Mouse (Mus musculus) liver, embryonic 15.5 days (tissue): ENCODE measurements around the gene Sult4a1. TPM values are rescaled to one million over a fixed set of nuclear protein-coding genes. Genes with fewer than 3 reads are reported as not detected.

Source experiments
- ATAC-seq: fragments of 200-750 bp; cut with Nextera tagmentation; 2 replicates; pipeline ENCODE4 v1.8.0; 2017; ENCODE audit warnings: moderate number of reproducible peaks, mild to moderate bottlenecking, moderate library complexity; ENCODE audit not compliant: insufficient read depth
- H3K27ac ChIP-seq: fragments of 300-500 bp; sonication (generic); replicated peaks from 2 replicates; pipeline ENCODE4 v1.5.1; 2015; ENCODE audit warnings: mild to moderate bottlenecking, inconsistent platforms
- H3K27me3 ChIP-seq: fragments of 300-500 bp; sonication (generic); 2 replicates; pipeline ENCODE4 v1.6.1; 2015; ENCODE audit warnings: mild to moderate bottlenecking, inconsistent platforms
- H3K36me3 ChIP-seq: fragments of 300-500 bp; sonication (generic); replicated peaks from 2 replicates; pipeline ENCODE4 v1.6.1; 2015; ENCODE audit warnings: moderate library complexity, mild to moderate bottlenecking, inconsistent platforms
- H3K4me1 ChIP-seq: fragments of 300-500 bp; sonication (generic); replicated peaks from 2 replicates; pipeline ENCODE4 v1.6.1; 2015; ENCODE audit warnings: inconsistent platforms
- H3K4me2 ChIP-seq: fragments of 300-500 bp; sonication (generic); 2 replicates; pipeline ENCODE4 v1.6.1; 2015; ENCODE audit warnings: moderate library complexity, mild to moderate bottlenecking, inconsistent platforms
- H3K4me3 ChIP-seq: fragments of 300-500 bp; sonication (generic); replicated peaks from 2 replicates; pipeline ENCODE4 v1.5.1; 2015; ENCODE audit warnings: mild to moderate bottlenecking, inconsistent platforms
- H3K9ac ChIP-seq: fragments of 300-500 bp; sonication (generic); 2 replicates; pipeline ENCODE4 v1.6.1; 2015; ENCODE audit warnings: moderate library complexity, mild to moderate bottlenecking, inconsistent platforms
- H3K9me3 ChIP-seq: fragments of 300-500 bp; sonication (generic); replicated peaks from 2 replicates; pipeline ENCODE4 v1.6.1; 2016; ENCODE audit warnings: inconsistent platforms
- WGBS: fragments of 180-500 bp; shearing (Covaris S2); methylation state at CpG from one replicate; pipeline ENCODE4 v1.1.7; 2015; ENCODE audit warnings: mixed read lengths; ENCODE audit not compliant: insufficient replicate concordance; 5-methylcytosine and 5-hydroxymethylcytosine counted together
- polyA plus RNA-seq: library from polyadenylated mRNA; unstranded; fragments of >200 nt; fragmentation: Nextera tagmentation; extraction: Ambion mirVana; gene quantifications from 2 replicates; pipeline ENCODE4 v1.2.1, GENCODE M21; 2015

Sult4a1 gene
- polyA plus RNA-seq, 1 experiment from 2014 or later: 0.06 TPM

GRCm38 (mm10) chr15:84070116-84070676 lies 35.4 kb downstream of the Sult4a1 start:
- H3K27me3 ChIP-seq: peaks cover 65% of the 10 kb centered on the region
- H3K27ac ChIP-seq: no peak overlapping the region
- 3% methylated on average over 13 of the region's 13 CpGs for WGBS
- H3K36me3 ChIP-seq: no peaks in the 10 kb centered on the region
- H3K4me1 ChIP-seq: no peaks in the 10 kb centered on the region
- H3K4me2 ChIP-seq: no peak overlapping the region
- ATAC-seq: no peak
- H3K4me3 ChIP-seq: no peak overlapping the region
- H3K9me3 ChIP-seq: 0 out of 2 replicates have a peak, but pooled peaks cover 2% of the 10 kb centered on the region
- no peak overlapping the region for H3K9ac ChIP-seq

GRCm38 (mm10) chr15:84069455-84070050 lies 36.0 kb downstream of the Sult4a1 start:
- no peak overlapping the region for H3K4me2 ChIP-seq
- no peaks in the 10 kb centered on the region for H3K4me1 ChIP-seq
- H3K27me3 ChIP-seq: peaks cover 64% of the 10 kb centered on the region
- no peak overlapping the region for H3K9ac ChIP-seq
- no peak for ATAC-seq
- no peak overlapping the region for H3K27ac ChIP-seq
- H3K9me3 ChIP-seq: 0 out of 2 replicates have a peak, but pooled peaks cover 2% of the 10 kb centered on the region
- H3K36me3 ChIP-seq: no peaks in the 10 kb centered on the region
- no peak overlapping the region for H3K4me3 ChIP-seq
- WGBS: 10% methylated on average over 16 of the region's 16 CpGs

- Histone ChIP-seq H3K27ac (no peak overlapping the region), H3K9ac (no peak overlapping the region), H3K9me3 (0 out of 2 replicates have a peak, but pooled peaks cover 2% of the 10 kb centered on the region), H3K4me1 (no peaks in the 10 kb centered on the region), H3K4me2 (no peak overlapping the region), H3K27me3 (peaks cover 46% of the 10 kb centered on the region), H3K36me3 (no peaks in the 10 kb centered on the region), H3K4me3 (no peak overlapping the region)
- ATAC-seq: no peak
- WGBS: 62% methylated on average over 4 of the region's 4 CpGs
Measured at GRCm38 (mm10) chr15:84065701-84066100, 39.9 kb downstream of the Sult4a1 start.

- 7% methylated on average over 29 of the region's 29 CpGs for WGBS
- no peak for ATAC-seq
- Histone ChIP-seq H3K4me3 (no peak within 1 kb of the TSS), H3K4me1 (no peaks in the 10 kb centered on the region), H3K36me3 (no peaks in the 10 kb centered on the region), H3K27me3 (peaks cover 41% of the 10 kb centered on the region), H3K9ac (no peak within 1 kb of the TSS), H3K9me3 (0 out of 2 replicates have a peak, but pooled peaks cover 2% of the 10 kb centered on the region), H3K4me2 (no peak within 1 kb of the TSS), H3K27ac (no peak within 1 kb of the TSS)
Measured at GRCm38 (mm10) chr15:84065140-84065539, 40.4 kb downstream of the Sult4a1 start, which contains the start of gene Efcab6. Efcab6 (minus strand) TSS chr15:84065379.

GRCm38 (mm10) chr15:84058841-84059240 lies 46.7 kb downstream of the Sult4a1 start:
- H3K4me1 ChIP-seq: no peaks in the 10 kb centered on the region
- H3K4me2 ChIP-seq: no peak overlapping the region
- H3K36me3 ChIP-seq: no peaks in the 10 kb centered on the region
- no peaks in the 10 kb centered on the region for H3K9me3 ChIP-seq
- H3K9ac ChIP-seq: no peak overlapping the region
- H3K27me3 ChIP-seq: no peaks in the 10 kb centered on the region
- H3K4me3 ChIP-seq: no peak overlapping the region
- H3K27ac ChIP-seq: no peak overlapping the region
- WGBS: 57% methylated on average over 6 of the region's 6 CpGs
- no peak for ATAC-seq

GRCm38 (mm10) chr15:84056083-84056482 lies 49.5 kb downstream of the Sult4a1 start:
- 47% methylated on average over 5 of the region's 5 CpGs for WGBS
- H3K36me3 ChIP-seq: no peaks in the 10 kb centered on the region
- H3K4me1 ChIP-seq: no peaks in the 10 kb centered on the region
- H3K9ac ChIP-seq: no peak overlapping the region
- no peak for ATAC-seq
- H3K9me3 ChIP-seq: no peaks in the 10 kb centered on the region
- H3K4me3 ChIP-seq: no peak overlapping the region
- H3K27me3 ChIP-seq: no peaks in the 10 kb centered on the region
- H3K4me2 ChIP-seq: no peak overlapping the region
- no peak overlapping the region for H3K27ac ChIP-seq

GRCm38 (mm10) chr15:84053859-84054258 lies 51.7 kb downstream of the Sult4a1 start:
- no peaks in the 10 kb centered on the region for H3K4me1 ChIP-seq
- H3K36me3 ChIP-seq: no peaks in the 10 kb centered on the region
- H3K27ac ChIP-seq: no peak overlapping the region
- no peak overlapping the region for H3K4me2 ChIP-seq
- 41% methylated on average over 9 of the region's 9 CpGs for WGBS
- no peak overlapping the region for H3K4me3 ChIP-seq
- H3K27me3 ChIP-seq: no peaks in the 10 kb centered on the region
- no peak overlapping the region for H3K9ac ChIP-seq
- no peaks in the 10 kb centered on the region for H3K9me3 ChIP-seq
- ATAC-seq: no peak

- H3K36me3 ChIP-seq: no peaks in the 10 kb centered on the region
- no peak for ATAC-seq
- H3K9ac ChIP-seq: no peak overlapping the region
- H3K4me1 ChIP-seq: no peaks in the 10 kb centered on the region
- H3K27me3 ChIP-seq: no peaks in the 10 kb centered on the region
- H3K9me3 ChIP-seq: no peaks in the 10 kb centered on the region
- H3K4me2 ChIP-seq: no peak overlapping the region
- 78% methylated on average over 4 of the region's 4 CpGs for WGBS
- no peak overlapping the region for H3K4me3 ChIP-seq
- H3K27ac ChIP-seq: no peak overlapping the region
Measured at GRCm38 (mm10) chr15:84053240-84053639, 52.3 kb downstream of the Sult4a1 start.

GRCm38 (mm10) chr15:84052390-84052789 lies 53.2 kb downstream of the Sult4a1 start:
- H3K27me3 ChIP-seq: no peaks in the 10 kb centered on the region
- no peaks in the 10 kb centered on the region for H3K4me1 ChIP-seq
- no peaks in the 10 kb centered on the region for H3K9me3 ChIP-seq
- no peaks in the 10 kb centered on the region for H3K36me3 ChIP-seq
- H3K4me2 ChIP-seq: no peak overlapping the region
- 59% methylated on average over 9 of the region's 9 CpGs for WGBS
- H3K9ac ChIP-seq: no peak overlapping the region
- no peak for ATAC-seq
- no peak overlapping the region for H3K27ac ChIP-seq
- no peak overlapping the region for H3K4me3 ChIP-seq

GRCm38 (mm10) chr15:84049570-84049969 lies 56.0 kb downstream of the Sult4a1 start:
- Histone ChIP-seq H3K4me3 (no peak overlapping the region), H3K27ac (no peak overlapping the region), H3K27me3 (no peaks in the 10 kb centered on the region), H3K4me1 (no peaks in the 10 kb centered on the region), H3K9ac (no peak overlapping the region), H3K4me2 (no peak overlapping the region), H3K9me3 (no peaks in the 10 kb centered on the region), H3K36me3 (no peaks in the 10 kb centered on the region)
- WGBS: 45% methylated on average over 7 of the region's 7 CpGs
- no peak for ATAC-seq

- WGBS: 70% methylated on average over 6 of the region's 6 CpGs
- no peak overlapping the region for H3K4me2 ChIP-seq
- H3K9me3 ChIP-seq: no peaks in the 10 kb centered on the region
- H3K27me3 ChIP-seq: no peaks in the 10 kb centered on the region
- no peak overlapping the region for H3K27ac ChIP-seq
- no peak overlapping the region for H3K9ac ChIP-seq
- H3K36me3 ChIP-seq: no peaks in the 10 kb centered on the region
- no peaks in the 10 kb centered on the region for H3K4me1 ChIP-seq
- H3K4me3 ChIP-seq: no peak overlapping the region
- no peak for ATAC-seq
Measured at GRCm38 (mm10) chr15:84045562-84045961, 60.0 kb downstream of the Sult4a1 start.

- Histone ChIP-seq H3K4me1 (no peaks in the 10 kb centered on the region), H3K27me3 (no peaks in the 10 kb centered on the region), H3K9me3 (no peaks in the 10 kb centered on the region), H3K27ac (no peak overlapping the region), H3K9ac (no peak overlapping the region), H3K36me3 (no peaks in the 10 kb centered on the region), H3K4me3 (no peak overlapping the region), H3K4me2 (no peak overlapping the region)
- 69% methylated on average over 5 of the region's 5 CpGs for WGBS
- no peak for ATAC-seq
Measured at GRCm38 (mm10) chr15:84037067-84037466, 68.5 kb downstream of the Sult4a1 start.
